In genomic region chrX:76116086-76116485, GRCm38 (mm10) we compare ENCODE assay signal across 14 mouse cellular contexts.
DNase-seq lines count a peak whose midpoint lies in the region; ATAC-seq and TF ChIP-seq lines count a peak whose summit lies in the region.
"Had no signal": no experiment of that assay in that cellular context is flagged by ENCODE, and none has a peak within 500 bp of the region (broad histone marks: within the 10 kb centered on the region; RNA-seq: fewer than 3 reads in every experiment).

No protein-coding gene starts in this region.

- no peak for TF ChIP-seq POLR2A in kidney, adult 2 months (IDR thresholded peaks at IDR 0.05; ENCODE audit: low read depth, low read length)

- intact Hi-C loops in heart, postnatal 10 days (cut with DNase I): no loop called here
- intact Hi-C loops in heart, postnatal 36 days (cut with DNase I): loop anchor here (10.0 kb wide), 1 partner anchor 241 kb away; the partner anchor contains the start of gene Pls3

- no peaks in the 10 kb centered on the region for H3K27me3 ChIP-seq in kidney, adult 2 months (replicated peaks; ENCODE audit: control insufficient read depth, insufficient read depth, low read length)
- no peaks in the 10 kb centered on the region for H3K27me3 ChIP-seq in lung, postnatal 0 days (replicated peaks; ENCODE audit: insufficient read depth, low read length)
- no peaks in the 10 kb centered on the region for H3K27me3 ChIP-seq in stomach, postnatal 0 days (ENCODE audit: control insufficient read depth, insufficient read depth, low read length)
- H3K27me3 ChIP-seq: neural tube, embryonic 15.5 days had no signal

- H3K4me2 ChIP-seq in lung, postnatal 0 days (replicated peaks; ENCODE audit: low read depth, low read length): no peak overlapping the region
- H3K4me2 ChIP-seq in stomach, postnatal 0 days (replicated peaks; ENCODE audit: low read depth): no peak overlapping the region
- H3K4me2 ChIP-seq: neural tube, embryonic 15.5 days had no signal

- H3K9me3 ChIP-seq in lung, postnatal 0 days (ENCODE audit: low read length): no peaks in the 10 kb centered on the region
- no peaks in the 10 kb centered on the region for H3K9me3 ChIP-seq in stomach, postnatal 0 days (ENCODE audit: control insufficient read depth, low read length)
- H3K9me3 ChIP-seq: midbrain, embryonic 10.5 days; neural tube, embryonic 15.5 days had no signal

- peak; percentile 6 to 8 for DNase-seq in heart, postnatal 10 days
- no peak for DNase-seq in heart, postnatal 36 days
- peak; percentile 7 to 22 for DNase-seq in kidney, postnatal 4 days
- no peak for DNase-seq in kidney, adult 2 months
- peak; percentile 18 for DNase-seq in lung, postnatal 0 days (ENCODE audit: low spot score)
- no peak for DNase-seq in stomach, postnatal 0 days (ENCODE audit: low spot score)
- DNase-seq in right cerebral cortex, postnatal 25 days: no peak
- DNase-seq: adrenal gland, adult 8-10 months; cerebellum, adult 9-10 months; embryo, embryonic 11 days had no signal

- no peak overlapping the region for H3K9ac ChIP-seq in lung, postnatal 0 days (replicated peaks; ENCODE audit: low read depth)
- no peak overlapping the region for H3K9ac ChIP-seq in stomach, postnatal 0 days (ENCODE audit: low read length)
- H3K9ac ChIP-seq: neural tube, embryonic 15.5 days had no signal

- TF ChIP-seq EP300 in lung, postnatal 0 days (IDR thresholded peaks at IDR 0.05): no peak
- TF ChIP-seq EP300 in stomach, postnatal 0 days (optimal IDR thresholded peaks at IDR 0.05): no peak

- WGBS in kidney, adult 2 months: 39% methylated on average over 1 of the region's 1 CpGs
- 55% methylated on average over 1 of the region's 1 CpGs for WGBS in lung, postnatal 0 days
- 33% methylated on average over 1 of the region's 1 CpGs for WGBS in stomach, postnatal 0 days

- ATAC-seq in lung, postnatal 0 days: peak; percentile 71
- no peak for ATAC-seq in stomach, postnatal 0 days (ENCODE audit: low FRiP score, low TSS enrichment)
- ATAC-seq: CD4-positive, CD25-positive, alpha-beta regulatory T cell, adult 4 months had no signal

- TF ChIP-seq CTCF in kidney, adult 2 months (conservative IDR thresholded peaks at IDR 0.05; ENCODE audit: insufficient read depth, insufficient read length, low read depth, low read length): no peak
- TF ChIP-seq CTCF in lung, postnatal 0 days (IDR thresholded peaks at IDR 0.05): peak; percentile 33
- TF ChIP-seq CTCF in stomach, postnatal 0 days (IDR thresholded peaks at IDR 0.05; ENCODE audit: low read depth): peak; percentile 10; the same call in 1 of the 2 replicates

- no peak overlapping the region for H3K27ac ChIP-seq in kidney, adult 2 months (ENCODE audit: insufficient read depth, low read depth, low read length)
- no peak overlapping the region for H3K27ac ChIP-seq in lung, postnatal 0 days (ENCODE audit: low read length)
- H3K27ac ChIP-seq in stomach, postnatal 0 days (replicated peaks): no peak overlapping the region
- H3K27ac ChIP-seq: midbrain, embryonic 10.5 days; neural tube, embryonic 15.5 days had no signal

- no peak overlapping the region for H3K4me3 ChIP-seq in kidney, adult 2 months (ENCODE audit: insufficient read depth, low read depth, low read length)
- H3K4me3 ChIP-seq in lung, postnatal 0 days (ENCODE audit: low read depth, low read length): no peak overlapping the region
- H3K4me3 ChIP-seq in stomach, postnatal 0 days (ENCODE audit: low read depth, low read length): no peak overlapping the region
- H3K4me3 ChIP-seq: erythroblast, embryonic 14.5 days; midbrain, embryonic 10.5 days; neural tube, embryonic 15.5 days had no signal

- H3K4me1 ChIP-seq in kidney, adult 2 months (ENCODE audit: control insufficient read depth, insufficient read depth, low read length): no peaks in the 10 kb centered on the region
- H3K4me1 ChIP-seq in lung, postnatal 0 days (ENCODE audit: insufficient read depth, low read depth, low read length): no peaks in the 10 kb centered on the region
- no peaks in the 10 kb centered on the region for H3K4me1 ChIP-seq in stomach, postnatal 0 days (replicated peaks; ENCODE audit: control insufficient read depth, insufficient read depth)
- H3K4me1 ChIP-seq: midbrain, embryonic 10.5 days; neural tube, embryonic 15.5 days had no signal

- H3K36me3 ChIP-seq in kidney, adult 2 months (ENCODE audit: control insufficient read depth, insufficient read depth, low read length): no peaks in the 10 kb centered on the region
- H3K36me3 ChIP-seq in lung, postnatal 0 days (ENCODE audit: insufficient read depth, low read length): no peaks in the 10 kb centered on the region
- no peaks in the 10 kb centered on the region for H3K36me3 ChIP-seq in stomach, postnatal 0 days (ENCODE audit: control insufficient read depth, insufficient read depth, low read length)
- H3K36me3 ChIP-seq: midbrain, embryonic 10.5 days; neural tube, embryonic 15.5 days had no signal

Comparison
In these comparisons a context has a peak if more than half of its experiments do, and no peak if none do; other contexts are left out.
1. DNase-seq: peak in heart, postnatal 10 days (2 of 2), kidney, postnatal 4 days (2 of 2) and lung, postnatal 0 days (single experiment); none in heart, postnatal 36 days (0 of 2), kidney, adult 2 months (single experiment), stomach, postnatal 0 days (single experiment) and right cerebral cortex, postnatal 25 days (single experiment).